Mouse (Mus musculus): ENCODE data around the gene Magea5. TPM values are rescaled to one million over a fixed set of nuclear protein-coding genes. Genes with fewer than 3 reads are reported as not detected.
"Not testable (repeated sequence)": the region's sequence is repeated elsewhere in the genome, so short reads cannot be mapped to it uniquely, and the experiment has no call there.

Magea5 gene
- polyA plus RNA-seq (2016; fragmentation: Nextera tagmentation; extraction: Ambion mirVana): not detected in 2 replicates

DNA sequence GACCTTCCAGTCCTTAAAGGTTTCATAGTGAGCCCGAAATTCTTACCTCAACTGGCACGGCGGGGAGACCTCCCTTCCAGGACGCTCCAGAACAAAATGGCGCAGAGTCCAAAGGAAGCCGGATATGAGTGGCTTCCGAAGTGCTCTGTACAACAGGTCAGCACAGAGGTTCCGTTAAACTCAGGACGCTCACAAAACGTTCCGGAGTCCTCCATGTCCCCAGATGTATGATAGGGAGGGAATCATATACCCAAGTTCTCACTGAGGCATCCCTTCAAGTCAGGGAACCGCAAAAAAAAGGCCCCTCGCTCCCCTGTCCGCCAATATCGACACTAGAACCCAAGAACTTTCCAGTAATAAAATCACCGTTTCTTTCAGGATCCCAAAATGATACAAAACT, at the start of gene Magea5:
Gene Magea5, minus strand, starts transcription at position 101 of the 400 bp plus-strand sequence.
- not testable (repeated sequence) for H3K27ac ChIP-seq; DNase-seq (ENCODE audit: extremely low spot score, low spot score)
- WGBS: 91% methylated on average over 16 of the region's 16 CpGs

DNA sequence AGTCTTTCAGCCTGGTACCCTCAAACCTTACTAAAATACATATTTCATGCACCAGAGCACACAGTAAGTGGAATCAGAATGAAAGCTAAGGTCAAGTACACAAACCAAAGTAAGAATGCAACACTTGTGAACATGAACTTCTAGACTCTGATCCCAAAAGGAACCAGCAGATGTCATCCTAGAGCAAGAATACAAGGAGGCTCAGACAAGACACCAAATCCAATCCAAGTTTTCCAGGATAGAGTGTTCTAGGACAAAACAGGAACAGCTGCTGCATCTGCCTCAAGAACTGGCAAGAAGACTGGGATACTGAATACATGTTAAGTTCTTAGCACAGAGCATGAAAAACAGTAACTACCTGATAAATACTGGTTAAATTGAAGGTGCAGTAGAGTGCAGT, 35.1 kb upstream of the Magea5 start:
- H3K27me3 ChIP-seq (ENCODE audit: poor library complexity, severe bottlenecking): no peaks in the 10 kb centered on the region
- no peak for DNase-seq (ENCODE audit: extremely low spot score, low spot score)
- no peak overlapping the region for H3K27ac ChIP-seq
- H3K4me1 ChIP-seq: no peaks in the 10 kb centered on the region
- no peaks in the 10 kb centered on the region for H3K36me3 ChIP-seq (replicated peaks)
- H3K9me3 ChIP-seq: no peaks in the 10 kb centered on the region
- no peak overlapping the region for H3K4me3 ChIP-seq

More for the DNA sequence above, at the start of gene Magea5:
- H3K36me3 ChIP-seq (replicated peaks); H3K9me3 ChIP-seq; H3K4me3 ChIP-seq; H3K4me1 ChIP-seq; H3K27me3 ChIP-seq (ENCODE audit: poor library complexity, severe bottlenecking): not testable (repeated sequence)

DNA sequence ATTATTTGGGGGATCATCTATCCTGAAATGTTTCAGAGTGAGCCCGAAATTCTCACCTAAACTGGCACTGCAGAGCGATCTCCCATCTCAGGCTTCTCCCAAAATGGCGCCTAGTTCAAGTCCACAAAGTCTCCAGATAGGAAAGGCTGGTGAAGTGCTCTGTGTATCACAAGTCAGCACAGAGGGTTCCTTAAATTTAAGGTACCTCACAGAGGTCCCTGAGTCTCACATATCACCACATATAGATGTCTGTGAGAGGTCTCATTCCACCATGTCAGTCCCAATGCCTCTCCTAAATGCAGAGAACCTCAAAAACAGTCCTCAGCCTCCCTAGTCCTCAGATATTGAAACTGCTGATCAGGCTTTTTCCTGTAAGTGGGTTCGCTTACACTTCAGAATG, 30.6 kb upstream of the Magea5 start, which contains the start of gene Magea2:
Gene Magea2, minus strand, starts transcription at position 101 of the 400 bp plus-strand sequence.
- H3K27ac ChIP-seq; H3K4me1 ChIP-seq; H3K27me3 ChIP-seq (ENCODE audit: poor library complexity, severe bottlenecking); H3K4me3 ChIP-seq; DNase-seq (ENCODE audit: extremely low spot score, low spot score); H3K9me3 ChIP-seq; H3K36me3 ChIP-seq (replicated peaks): not testable (repeated sequence)
- 78% methylated on average over 4 of the region's 4 CpGs for WGBS

DNA sequence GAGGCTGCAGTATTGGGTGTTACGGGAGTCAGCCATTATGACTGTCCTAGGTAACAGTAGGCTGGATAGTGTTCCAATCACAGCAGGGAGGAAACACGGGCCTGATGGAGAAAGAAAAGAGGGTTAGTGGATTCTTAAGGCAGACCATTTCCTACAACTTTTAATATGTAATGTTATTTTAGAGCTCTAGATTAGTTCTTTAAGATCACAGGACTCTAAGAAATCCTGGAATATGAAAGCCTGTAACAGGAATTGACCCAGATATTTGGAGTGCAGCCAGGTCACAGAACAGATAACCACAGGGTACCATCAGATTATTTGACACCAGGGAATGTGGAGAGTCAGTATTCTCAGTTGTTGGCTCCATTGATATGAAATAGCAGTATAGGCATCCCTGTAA, 26.7 kb upstream of the Magea5 start, which contains the start of gene Magea1:
Gene Magea1, minus strand, starts transcription at position 101 of the 400 bp plus-strand sequence.
- not testable (repeated sequence) for H3K36me3 ChIP-seq (replicated peaks); H3K9me3 ChIP-seq; DNase-seq (ENCODE audit: extremely low spot score, low spot score); H3K27me3 ChIP-seq (ENCODE audit: poor library complexity, severe bottlenecking); H3K27ac ChIP-seq; H3K4me1 ChIP-seq; H3K4me3 ChIP-seq
- WGBS: 100% methylated on average over 1 of the region's 2 CpGs

Other genes with a start within 250 kb of the Magea5 start
- gene Cldn34b1, start 172.9 kb downstream of the Magea5 start, polyA plus RNA-seq (2016; fragmentation: Nextera tagmentation; extraction: Ambion mirVana): not detected in 2 replicates
- not detected in 2 replicates for gene Magea6, start 127.2 kb downstream of the Magea5 start, polyA plus RNA-seq (2016; fragmentation: Nextera tagmentation; extraction: Ambion mirVana)
- not detected in 2 replicates for gene Magea3, start 113.6 kb downstream of the Magea5 start, polyA plus RNA-seq (2016; fragmentation: Nextera tagmentation; extraction: Ambion mirVana)
- not detected in 2 replicates for gene Magea8, start 67.3 kb downstream of the Magea5 start, polyA plus RNA-seq (2016; fragmentation: Nextera tagmentation; extraction: Ambion mirVana)
- gene Magea1, start 26.6 kb upstream of the Magea5 start, polyA plus RNA-seq (2016; fragmentation: Nextera tagmentation; extraction: Ambion mirVana): not detected in 2 replicates
- gene Magea2, start 30.5 kb upstream of the Magea5 start, polyA plus RNA-seq (2016; fragmentation: Nextera tagmentation; extraction: Ambion mirVana): not detected in 2 replicates
- not detected in 2 replicates for gene Cldn34b2, start 65.3 kb upstream of the Magea5 start, polyA plus RNA-seq (2016; fragmentation: Nextera tagmentation; extraction: Ambion mirVana)
- gene Sat1, start 153.3 kb upstream of the Magea5 start, polyA plus RNA-seq (2016; fragmentation: Nextera tagmentation; extraction: Ambion mirVana): 58.4 and 65.7 TPM in 2 replicates
- gene Acot9, start 199.3 kb upstream of the Magea5 start, polyA plus RNA-seq (2016; fragmentation: Nextera tagmentation; extraction: Ambion mirVana): 15.9 and 16.8 TPM in 2 replicates